13 mouse cellular contexts compared by ENCODE assay signal in genomic region chr12:16006688-16007087, GRCm38 (mm10).
DNase-seq lines count a peak whose midpoint lies in the region; ATAC-seq lines count a peak whose summit lies in the region.
"Had no signal": no experiment of that assay in that cellular context is flagged by ENCODE, and none has a peak within 500 bp of the region (broad histone marks: within the 10 kb centered on the region; RNA-seq: fewer than 3 reads in every experiment).

No protein-coding gene starts in this region.

- no peak overlapping the region for H3K27ac ChIP-seq in heart, embryonic 10.5 days
- H3K27ac ChIP-seq: forebrain, embryonic 10.5 days; hindbrain, embryonic 10.5 days; kidney, postnatal 0 days had no signal

- H3K4me3 ChIP-seq in heart, embryonic 10.5 days, result no peak overlapping the region
- H3K4me3 ChIP-seq: forebrain, embryonic 10.5 days; hindbrain, embryonic 10.5 days had no signal

- H3K36me3 ChIP-seq in heart, embryonic 10.5 days, result no peaks in the 10 kb centered on the region
- H3K36me3 ChIP-seq: forebrain, embryonic 10.5 days; hindbrain, embryonic 10.5 days had no signal

- intact Hi-C loops in left cerebral cortex, postnatal 25 days (cut with DNase I), result no loop called here

- H3K27me3 ChIP-seq in heart, embryonic 10.5 days (ENCODE audit: insufficient read depth, poor library complexity, severe bottlenecking), result no peaks in the 10 kb centered on the region

- H3K9me3 ChIP-seq in heart, embryonic 10.5 days, result no peaks in the 10 kb centered on the region
- H3K9me3 ChIP-seq: forebrain, embryonic 10.5 days; hindbrain, embryonic 10.5 days had no signal

- peak; percentile 22 for ATAC-seq in common myeloid progenitor, adult 5-6 weeks (replicated peaks; ENCODE audit: low read depth, poor library complexity, severe bottlenecking)
- no peak for ATAC-seq in erythroid progenitor cell, adult 5-6 weeks (replicated peaks; ENCODE audit: low FRiP score, poor library complexity, severe bottlenecking)

- DNase-seq in heart, adult 11 months, result peak; percentile 95
- DNase-seq in heart, embryonic 10.5 days (ENCODE audit: low spot score), result no peak
- peak; percentile 59 for DNase-seq in CD4-positive, CD25-positive, alpha-beta regulatory T cell, adult 2 months (ENCODE audit: low read depth, low spot score)
- peak; percentile 9 to 77 for DNase-seq in left cerebral cortex, postnatal 25 days (ENCODE audit: low spot score in 2 of 2)
- no peak for DNase-seq in spleen, adult 12 weeks (ENCODE audit: low spot score)
- no peak for DNase-seq in lung, postnatal 14 days
- DNase-seq: cerebellum, postnatal 36 days; lung, embryonic 14.5 days had no signal

- peaks cover 27% of the 10 kb centered on the region for H3K4me1 ChIP-seq in heart, embryonic 10.5 days

- WGBS in heart, embryonic 10.5 days, result 59% methylated on average over 5 of the region's 5 CpGs

Comparison
In these comparisons a context has a peak if more than half of its experiments do, and no peak if none do; other contexts are left out.
1. DNase-seq: peak in heart, adult 11 months (single experiment), CD4-positive, CD25-positive, alpha-beta regulatory T cell, adult 2 months (single experiment) and left cerebral cortex, postnatal 25 days (2 of 2); none in heart, embryonic 10.5 days (single experiment), spleen, adult 12 weeks (single experiment) and lung, postnatal 14 days (single experiment).